Mouse (Mus musculus): ENCODE results near the gene Rarb. TPM values are rescaled to one million over a fixed set of nuclear protein-coding genes. Genes with fewer than 3 reads are reported as not detected.

Gene Rarb
- polyA plus RNA-seq, 1 experiment from 2014 or later: 2.2 TPM

DNA sequence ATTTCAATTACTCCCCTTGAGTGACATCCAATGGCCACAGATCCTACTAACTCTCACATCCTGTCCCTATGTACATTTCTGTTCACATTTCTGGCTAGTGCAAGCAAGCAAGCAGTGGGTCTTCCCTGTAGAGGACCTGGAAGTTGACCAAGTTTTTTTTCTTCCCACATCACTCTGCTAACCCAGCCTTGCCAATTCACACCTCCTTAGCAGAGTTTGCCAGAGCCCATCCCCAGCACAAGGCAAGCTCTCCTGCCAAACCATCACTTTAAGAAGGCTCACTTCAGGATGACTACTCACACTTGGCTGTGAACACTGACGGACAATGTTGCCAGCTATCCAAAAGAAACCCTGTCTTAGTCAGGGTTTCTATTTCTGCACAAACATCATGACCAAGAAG, 80.4 kb downstream of the Rarb start:
- Histone ChIP-seq H3K27me3 (ENCODE audit: insufficient read depth, low read length) (no peaks in the 10 kb centered on the region), H3K4me1 (ENCODE audit: insufficient read depth) (no peaks in the 10 kb centered on the region), H3K36me3 (replicated peaks; ENCODE audit: insufficient read depth, low read length) (no peaks in the 10 kb centered on the region), H3K27ac (ENCODE audit: low read depth) (no peak overlapping the region), H3K4me3 (ENCODE audit: low read depth, low read length) (no peak overlapping the region), H3K9ac (replicated peaks) (no peak overlapping the region), H3K4me2 (ENCODE audit: low read depth, low read length) (no peak overlapping the region), H3K9me3 (ENCODE audit: low read length) (no peaks in the 10 kb centered on the region)
- no peak for ATAC-seq
- TF ChIP-seq CTCF (IDR thresholded peaks at IDR 0.05; ENCODE audit: low read depth) (no peak), EP300 (IDR thresholded peaks at IDR 0.05; ENCODE audit: low read depth) (no peak)
- WGBS (ENCODE audit: insufficient replicate concordance): 78% methylated on average over 1 of the region's 1 CpGs
- DNase-seq: no peak

DNA sequence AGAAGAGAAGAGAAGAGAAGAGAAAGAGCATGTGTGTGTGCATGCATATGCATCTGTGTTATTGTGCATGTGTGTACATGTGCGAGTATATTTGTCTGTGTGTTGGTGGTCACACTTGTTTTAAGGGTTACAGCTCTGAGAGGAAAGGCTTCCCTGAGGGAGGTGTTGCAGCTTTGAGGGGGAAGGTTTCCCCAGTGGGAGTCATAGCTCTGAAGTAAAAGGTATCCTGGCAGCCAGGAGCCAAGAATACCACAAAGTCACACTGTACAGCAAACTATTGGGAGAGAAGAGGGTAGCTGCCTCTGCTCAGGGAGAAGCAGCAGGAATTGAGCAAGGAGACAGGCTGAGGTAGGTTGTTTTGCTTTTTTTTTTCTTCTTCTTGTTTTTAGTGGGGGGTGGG, 81.2 kb downstream of the Rarb start:
- no peak overlapping the region for H3K27ac ChIP-seq (ENCODE audit: low read depth)
- H3K9ac ChIP-seq (replicated peaks): no peak overlapping the region
- H3K4me3 ChIP-seq (ENCODE audit: low read depth, low read length): no peak overlapping the region
- H3K4me1 ChIP-seq (ENCODE audit: insufficient read depth): no peaks in the 10 kb centered on the region
- H3K36me3 ChIP-seq (replicated peaks; ENCODE audit: insufficient read depth, low read length): no peaks in the 10 kb centered on the region
- ATAC-seq (no peak), DNase-seq (no peak)
- no peak overlapping the region for H3K4me2 ChIP-seq (ENCODE audit: low read depth, low read length)
- TF ChIP-seq EP300 (IDR thresholded peaks at IDR 0.05; ENCODE audit: low read depth): no peak
- 86% methylated on average over 1 of the region's 1 CpGs for WGBS (ENCODE audit: insufficient replicate concordance)
- no peaks in the 10 kb centered on the region for H3K9me3 ChIP-seq (ENCODE audit: low read length)
- no peaks in the 10 kb centered on the region for H3K27me3 ChIP-seq (ENCODE audit: insufficient read depth, low read length)

DNA sequence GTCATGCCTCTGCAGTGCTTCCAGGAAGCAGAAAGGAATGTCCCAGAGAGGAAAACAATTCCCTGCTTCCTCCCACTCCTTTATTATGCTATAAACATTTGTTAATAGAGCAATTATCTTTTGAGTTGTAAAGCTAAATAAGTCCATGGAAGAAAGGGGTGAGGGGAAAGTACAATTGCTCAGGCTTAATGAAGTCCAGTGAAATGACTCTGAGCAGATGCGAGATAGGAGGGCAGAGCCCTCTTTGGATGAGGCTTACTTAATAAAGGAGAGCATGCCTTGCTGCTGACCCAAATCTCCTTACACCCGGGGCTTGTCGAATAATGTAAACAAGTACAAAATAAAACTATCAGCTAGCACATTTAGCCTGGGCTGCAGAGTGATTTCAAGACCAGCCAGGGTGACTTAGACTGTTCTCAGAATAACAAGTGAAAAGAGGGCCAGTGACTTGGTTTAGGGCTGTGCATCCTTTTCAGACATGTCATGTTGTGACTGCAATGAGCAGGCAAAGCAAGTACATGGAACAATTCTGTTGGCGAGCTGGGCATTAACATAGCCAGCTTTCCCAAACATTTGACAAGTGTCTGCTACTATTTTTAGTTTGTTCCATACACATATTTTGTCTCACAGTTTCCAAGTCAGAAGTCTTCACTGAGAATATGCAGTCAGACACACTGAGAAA, 83.5 kb downstream of the Rarb start:
- H3K4me3 ChIP-seq (ENCODE audit: low read depth, low read length): no peak overlapping the region
- no peaks in the 10 kb centered on the region for H3K9me3 ChIP-seq (ENCODE audit: low read length)
- H3K27ac ChIP-seq (ENCODE audit: low read depth): no peak overlapping the region
- no peaks in the 10 kb centered on the region for H3K36me3 ChIP-seq (replicated peaks; ENCODE audit: insufficient read depth, low read length)
- H3K4me1 ChIP-seq (ENCODE audit: insufficient read depth): no peaks in the 10 kb centered on the region
- ATAC-seq: no peak
- no peak overlapping the region for H3K4me2 ChIP-seq (ENCODE audit: low read depth, low read length)
- TF ChIP-seq EP300 (IDR thresholded peaks at IDR 0.05; ENCODE audit: low read depth): peak; percentile 27; the same call in 1 of the 2 replicates
- no peak for TF ChIP-seq CTCF (IDR thresholded peaks at IDR 0.05; ENCODE audit: low read depth)
- no peak for DNase-seq
- no peaks in the 10 kb centered on the region for H3K27me3 ChIP-seq (ENCODE audit: insufficient read depth, low read length)
- 53% methylated on average over 4 of the region's 4 CpGs for WGBS (ENCODE audit: insufficient replicate concordance)
- H3K9ac ChIP-seq (replicated peaks): no peak overlapping the region

DNA sequence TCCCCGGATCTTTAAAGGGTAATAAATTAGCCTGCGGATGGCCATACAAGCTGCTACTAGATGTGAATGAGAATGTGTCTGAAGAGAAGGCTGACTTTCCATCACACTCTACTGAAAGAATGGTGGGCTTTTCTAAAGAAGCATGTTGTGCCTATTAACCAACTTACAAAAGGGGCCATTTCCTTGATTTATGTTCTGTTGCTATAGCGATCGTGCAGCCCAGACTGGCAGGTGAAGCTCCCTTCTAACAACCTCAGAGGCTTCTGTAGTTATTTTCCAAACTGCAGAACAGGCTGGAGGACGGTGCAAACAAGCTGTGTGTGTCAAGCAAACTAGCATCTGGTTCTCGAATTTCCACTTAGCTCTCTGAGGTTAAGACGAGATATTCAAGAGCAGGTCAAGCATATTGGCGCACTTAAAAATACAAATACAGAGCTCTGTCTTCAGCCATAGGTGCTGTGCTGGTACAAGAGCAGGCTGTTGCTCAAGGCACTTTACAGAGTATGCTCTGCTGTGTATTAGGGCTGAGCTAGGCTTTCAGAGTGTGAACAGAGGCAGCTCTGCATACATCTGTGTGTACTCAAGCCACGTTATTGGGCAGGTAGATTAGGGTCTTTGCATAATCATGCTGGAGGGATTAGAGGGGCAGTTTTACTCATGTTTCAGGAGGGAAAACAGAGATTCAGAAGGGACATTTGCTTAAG, 85.2 kb downstream of the Rarb start:
- TF ChIP-seq CTCF (IDR thresholded peaks at IDR 0.05; ENCODE audit: low read depth) (no peak), EP300 (IDR thresholded peaks at IDR 0.05; ENCODE audit: low read depth) (no peak)
- no peak for ATAC-seq
- H3K27ac ChIP-seq (ENCODE audit: low read depth): no peak overlapping the region

DNA sequence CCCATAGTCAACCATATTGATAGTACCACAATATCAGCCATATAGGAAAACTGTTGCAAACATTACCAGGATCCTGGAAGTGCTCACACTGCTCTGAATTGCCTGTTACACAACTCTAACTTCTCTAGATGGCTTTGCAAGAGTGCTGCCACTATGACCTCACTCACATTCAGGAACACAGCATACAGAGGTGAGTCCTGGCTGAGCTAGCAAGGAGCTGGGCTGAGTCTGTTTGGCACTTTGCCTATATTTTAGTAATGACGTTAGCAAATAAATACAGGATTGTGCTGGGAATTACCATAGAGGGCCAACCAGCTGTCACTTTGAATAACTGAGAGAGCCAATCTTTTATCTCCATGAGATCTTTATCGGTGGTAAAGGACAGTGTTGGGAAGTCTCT, 86.9 kb downstream of the Rarb start:
- H3K27me3 ChIP-seq (ENCODE audit: insufficient read depth, low read length): no peaks in the 10 kb centered on the region
- no peaks in the 10 kb centered on the region for H3K4me1 ChIP-seq (ENCODE audit: insufficient read depth)
- DNase-seq (no peak), ATAC-seq (no peak)
- H3K4me3 ChIP-seq (ENCODE audit: low read depth, low read length): no peak overlapping the region
- H3K9ac ChIP-seq (replicated peaks): no peak overlapping the region
- no peak overlapping the region for H3K4me2 ChIP-seq (ENCODE audit: low read depth, low read length)
- no peaks in the 10 kb centered on the region for H3K36me3 ChIP-seq (replicated peaks; ENCODE audit: insufficient read depth, low read length)
- H3K27ac ChIP-seq (ENCODE audit: low read depth): no peak overlapping the region
- no peaks in the 10 kb centered on the region for H3K9me3 ChIP-seq (ENCODE audit: low read length)
- 60% methylated on average over 2 of the region's 2 CpGs for WGBS (ENCODE audit: insufficient replicate concordance)
- TF ChIP-seq CTCF (IDR thresholded peaks at IDR 0.05; ENCODE audit: low read depth) (no peak), EP300 (IDR thresholded peaks at IDR 0.05; ENCODE audit: low read depth) (no peak)

More for the DNA sequence above, 85.2 kb downstream of the Rarb start:
- Histone ChIP-seq H3K27me3 (ENCODE audit: insufficient read depth, low read length) (no peaks in the 10 kb centered on the region), H3K4me2 (ENCODE audit: low read depth, low read length) (no peak overlapping the region), H3K9ac (replicated peaks) (no peak overlapping the region), H3K36me3 (replicated peaks; ENCODE audit: insufficient read depth, low read length) (no peaks in the 10 kb centered on the region), H3K9me3 (ENCODE audit: low read length) (no peaks in the 10 kb centered on the region), H3K4me3 (ENCODE audit: low read depth, low read length) (no peak overlapping the region), H3K4me1 (ENCODE audit: insufficient read depth) (no peaks in the 10 kb centered on the region)
- DNase-seq: no peak
- 44% methylated on average over 9 of the region's 9 CpGs for WGBS (ENCODE audit: insufficient replicate concordance)

DNA sequence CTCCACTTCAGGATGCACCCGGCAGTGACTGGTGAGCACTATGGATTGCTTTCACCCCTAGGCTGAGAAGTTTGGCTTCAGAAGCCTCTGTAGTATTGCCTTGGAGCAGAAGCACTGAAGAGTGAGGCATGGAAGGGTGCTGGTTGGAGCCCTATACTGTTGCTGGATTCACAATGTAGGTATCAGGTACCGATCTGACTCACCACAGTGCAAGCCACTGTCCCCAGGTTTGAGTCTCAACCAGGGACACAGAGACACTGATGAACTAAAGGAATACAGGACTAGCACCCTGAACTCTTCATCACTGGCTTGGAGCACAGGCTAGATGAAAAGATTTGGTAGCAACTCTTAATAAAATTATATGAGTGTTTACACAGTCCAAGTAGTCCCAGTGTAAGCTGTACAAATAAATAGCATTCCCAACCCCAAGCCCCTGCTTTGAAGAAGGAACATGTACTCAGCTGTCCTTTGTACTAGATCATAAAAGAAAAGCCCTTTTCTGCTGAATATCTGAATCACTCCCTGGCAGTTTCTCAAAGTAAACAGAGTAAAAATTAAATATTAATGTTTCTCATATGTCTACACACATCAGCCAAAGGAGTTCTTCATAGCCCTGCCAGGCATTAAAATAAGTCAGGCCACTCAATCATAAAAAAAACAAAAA, 90.6 kb downstream of the Rarb start:
- H3K4me2 ChIP-seq (ENCODE audit: low read depth, low read length): no peak overlapping the region
- no peaks in the 10 kb centered on the region for H3K27me3 ChIP-seq (ENCODE audit: insufficient read depth, low read length)
- DNase-seq (no peak), ATAC-seq (no peak)
- no peak for TF ChIP-seq CTCF (IDR thresholded peaks at IDR 0.05; ENCODE audit: low read depth)
- TF ChIP-seq EP300 (IDR thresholded peaks at IDR 0.05; ENCODE audit: low read depth): no peak
- no peaks in the 10 kb centered on the region for H3K4me1 ChIP-seq (ENCODE audit: insufficient read depth)
- no peaks in the 10 kb centered on the region for H3K9me3 ChIP-seq (ENCODE audit: low read length)
- 80% methylated on average over 2 of the region's 2 CpGs for WGBS (ENCODE audit: insufficient replicate concordance)
- no peak overlapping the region for H3K9ac ChIP-seq (replicated peaks)
- no peaks in the 10 kb centered on the region for H3K36me3 ChIP-seq (replicated peaks; ENCODE audit: insufficient read depth, low read length)
- no peak overlapping the region for H3K4me3 ChIP-seq (ENCODE audit: low read depth, low read length)
- no peak overlapping the region for H3K27ac ChIP-seq (ENCODE audit: low read depth)
